Mouse (Mus musculus) spleen, postnatal 36 days (tissue): ENCODE results near the gene Esrrg.

Experiments used
- DNase-seq, 2 experiments: peaks; one replicate each; pipeline ENCODE4 v3.0.0; 2022; ENCODE audit warnings: low spot score in 2 of 2, mixed read lengths in 1 of 2

Gene Esrrg

DNA sequence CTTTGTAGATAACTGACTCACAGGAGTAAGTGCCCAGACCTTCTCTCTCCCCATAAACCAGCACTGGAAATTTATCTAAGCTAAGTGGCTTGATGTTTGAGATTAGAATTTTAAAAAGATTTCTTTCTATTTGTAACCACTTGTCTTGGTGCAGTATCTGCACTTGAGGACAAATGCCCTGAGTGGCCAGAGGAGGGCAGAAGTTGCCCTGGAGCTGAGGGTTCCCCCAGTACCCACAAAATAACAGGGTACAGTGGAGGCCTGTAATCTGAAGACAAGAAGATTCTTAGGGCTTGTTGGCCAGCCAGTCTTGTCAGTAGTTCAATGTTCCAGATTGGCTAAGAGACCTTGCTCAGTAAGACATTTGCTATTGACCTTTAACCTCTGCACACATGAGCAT is 461.3 kb downstream of the Esrrg start:
- DNase-seq: no peak

DNA sequence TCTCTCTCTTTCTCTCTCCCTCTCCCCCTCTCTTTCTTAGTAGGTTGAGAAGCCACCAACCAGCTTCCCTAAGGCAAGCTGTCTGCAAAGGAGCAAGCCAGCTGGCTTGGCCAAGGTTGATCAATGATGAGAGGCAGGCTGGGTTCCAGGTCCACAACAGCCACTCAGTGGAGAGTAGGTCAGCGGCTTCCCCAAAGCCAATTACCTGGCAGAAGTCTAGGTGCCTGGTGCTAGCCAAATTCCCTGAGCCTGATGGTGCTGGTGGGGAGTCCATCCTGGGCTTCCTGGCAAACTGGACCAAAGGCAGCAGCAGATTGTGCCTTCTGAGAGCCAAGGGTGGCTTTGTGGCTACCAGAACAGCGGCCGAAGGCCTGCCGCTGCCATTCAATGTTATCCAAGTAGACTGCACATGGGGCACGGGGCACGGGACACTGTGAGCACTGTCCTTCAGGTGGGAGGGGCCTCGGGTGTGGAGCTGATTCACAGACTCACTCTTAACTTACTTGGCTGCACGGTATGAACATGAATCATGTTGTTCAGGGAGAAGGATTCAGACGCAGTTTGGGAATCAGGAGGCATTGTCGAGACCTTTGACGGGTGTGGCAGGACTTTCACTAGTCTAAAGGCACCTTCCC is 469.1 kb downstream of the Esrrg start:
- DNase-seq: no peak

DNA sequence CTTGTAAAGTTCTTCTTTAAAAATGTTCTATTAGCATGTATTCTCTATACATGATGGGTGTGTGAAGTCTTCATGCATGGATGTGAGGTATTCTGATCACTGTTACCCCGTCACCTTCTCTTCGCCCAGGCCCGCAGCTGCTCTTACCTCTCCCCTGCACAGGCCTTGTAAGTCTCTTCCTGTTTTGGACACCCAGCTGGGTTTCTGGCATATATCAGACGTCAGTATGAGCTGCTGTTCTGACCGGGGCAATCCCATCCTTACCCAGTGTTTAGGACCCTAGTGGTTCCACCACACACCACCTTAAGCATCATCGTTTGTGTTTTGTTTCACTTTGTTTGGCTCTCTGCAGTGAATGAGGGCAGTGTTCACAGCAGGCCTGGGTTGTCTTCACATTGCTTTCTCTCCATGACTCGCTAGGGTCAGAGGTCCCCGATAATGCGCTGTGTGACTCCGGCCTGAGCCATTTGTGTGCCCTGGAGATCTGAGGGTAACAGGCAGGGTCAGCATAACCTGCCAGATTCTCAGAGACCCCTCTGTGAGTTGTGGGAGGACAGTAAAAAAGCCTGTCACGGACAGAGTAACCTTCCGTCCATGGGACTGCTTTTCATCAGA is 471.8 kb downstream of the Esrrg start:
- DNase-seq: no peak

DNA sequence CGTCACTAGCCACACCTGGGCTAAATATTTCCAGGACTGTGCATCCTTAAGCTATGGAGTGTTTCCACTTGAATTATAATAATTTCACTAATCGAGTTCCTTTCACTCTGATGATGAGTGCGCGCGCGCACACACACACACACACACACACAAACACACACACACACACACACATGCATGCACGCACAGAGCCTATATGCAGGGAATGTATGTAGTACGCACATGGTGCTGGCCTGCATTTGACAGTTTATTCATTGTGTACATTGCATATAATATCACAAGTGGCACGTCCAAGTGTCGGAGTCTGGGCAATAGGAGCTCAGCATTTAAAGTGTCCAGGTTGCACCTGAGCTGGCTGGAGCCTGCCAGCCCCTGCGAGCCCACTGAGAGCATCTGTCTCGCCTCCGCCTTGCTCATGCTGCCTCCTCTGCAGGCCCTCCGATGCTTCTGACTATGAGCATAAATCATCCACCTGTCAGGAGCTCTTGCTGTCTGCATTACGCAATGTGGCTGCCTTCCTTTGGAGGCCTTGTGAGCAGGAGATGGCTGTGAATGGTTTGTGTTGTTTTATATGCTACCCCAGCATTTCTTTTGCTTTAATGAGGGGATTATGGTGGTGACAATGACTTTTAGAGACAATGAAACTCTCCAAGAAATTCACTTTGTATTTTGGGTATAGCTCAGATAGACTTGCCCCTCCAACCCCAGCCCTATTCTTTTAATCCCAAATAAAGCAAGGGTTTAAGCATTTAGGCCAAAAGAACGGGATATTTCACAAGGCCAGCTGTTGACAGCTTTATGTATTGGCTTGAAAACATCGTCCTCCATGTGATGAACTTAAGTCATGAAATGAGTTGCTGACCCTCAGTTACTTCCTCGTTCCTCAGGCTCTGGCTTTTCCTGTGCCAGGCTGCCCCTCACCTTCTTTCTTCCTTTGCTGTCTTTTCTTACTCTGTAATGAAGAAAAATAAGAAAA is 474.4 kb downstream of the Esrrg start:
- DNase-seq: no peak

DNA sequence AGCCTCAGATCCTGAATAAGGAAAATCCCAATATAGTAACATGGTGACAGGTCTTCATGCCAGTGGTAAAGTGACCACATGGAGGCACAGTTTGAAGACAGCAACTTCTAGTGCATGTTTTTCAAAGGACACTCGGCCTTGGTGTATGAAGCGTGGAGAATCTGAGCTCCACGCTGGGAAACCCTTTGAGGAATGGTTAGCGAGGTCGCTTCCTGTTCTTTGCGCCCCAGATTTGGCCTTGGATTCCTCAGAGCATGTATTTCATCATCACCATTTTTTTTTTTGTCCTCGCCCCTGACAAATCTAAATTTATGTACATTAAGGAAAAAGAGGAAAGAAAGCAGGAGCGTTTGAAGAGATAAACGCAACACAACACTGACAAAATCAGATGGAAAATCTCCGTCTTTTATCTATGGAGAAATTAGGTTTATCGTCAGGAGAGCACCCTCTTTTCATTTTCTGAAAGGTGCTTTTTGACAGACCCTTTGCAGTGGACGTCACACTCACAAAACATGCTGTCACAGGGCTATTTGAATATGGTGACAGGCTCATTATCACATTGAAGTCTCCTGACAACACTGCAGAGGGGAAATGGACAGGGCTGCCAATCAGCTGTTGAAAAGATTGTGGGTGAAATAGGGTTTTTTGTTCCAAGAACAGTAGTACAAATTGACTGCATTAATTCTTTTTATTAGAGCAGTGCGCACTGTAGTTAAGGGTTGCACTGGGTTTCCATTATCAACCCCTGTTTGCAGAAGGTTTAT is 476.7 kb downstream of the Esrrg start:
- DNase-seq: no peak

DNA sequence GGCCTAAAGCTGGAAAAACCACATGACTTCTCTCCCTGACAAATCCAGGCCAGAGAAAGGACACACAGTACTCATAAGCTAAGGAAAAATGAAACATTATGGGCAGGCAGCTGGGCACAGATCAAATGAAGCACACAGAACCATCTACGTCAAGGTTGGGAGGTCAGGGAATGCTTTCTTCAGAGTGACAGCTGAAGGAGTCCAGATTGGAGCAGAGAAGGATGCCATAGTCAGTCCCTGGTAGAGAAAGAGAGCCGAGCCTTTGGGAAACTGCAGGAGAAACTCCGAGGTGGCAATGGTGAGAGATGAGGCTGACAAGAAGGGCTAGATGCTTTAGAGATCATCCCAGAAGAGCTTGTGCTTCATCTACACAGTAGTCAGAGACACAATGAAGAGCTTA is 485.1 kb downstream of the Esrrg start:
- DNase-seq: no peak

DNA sequence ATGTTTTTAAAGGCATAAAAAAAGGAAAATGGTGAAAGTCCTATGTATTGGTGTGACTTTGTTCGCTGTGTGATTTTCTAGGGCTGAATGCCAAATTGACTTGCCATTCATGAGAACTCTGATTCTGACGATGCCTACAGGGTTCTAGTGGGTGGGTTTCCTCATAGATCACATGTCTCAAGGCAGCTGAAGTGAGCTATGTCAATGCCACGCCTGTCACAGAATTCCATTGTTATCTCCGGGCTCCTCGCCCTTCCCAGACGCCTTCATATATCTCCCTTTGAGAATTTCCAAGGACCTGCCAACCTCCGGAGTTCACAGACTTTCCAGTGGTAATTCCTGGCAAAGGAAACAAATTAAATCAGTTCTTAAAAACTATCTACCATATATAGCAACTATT is 493.2 kb downstream of the Esrrg start:
- no peak for DNase-seq

DNA sequence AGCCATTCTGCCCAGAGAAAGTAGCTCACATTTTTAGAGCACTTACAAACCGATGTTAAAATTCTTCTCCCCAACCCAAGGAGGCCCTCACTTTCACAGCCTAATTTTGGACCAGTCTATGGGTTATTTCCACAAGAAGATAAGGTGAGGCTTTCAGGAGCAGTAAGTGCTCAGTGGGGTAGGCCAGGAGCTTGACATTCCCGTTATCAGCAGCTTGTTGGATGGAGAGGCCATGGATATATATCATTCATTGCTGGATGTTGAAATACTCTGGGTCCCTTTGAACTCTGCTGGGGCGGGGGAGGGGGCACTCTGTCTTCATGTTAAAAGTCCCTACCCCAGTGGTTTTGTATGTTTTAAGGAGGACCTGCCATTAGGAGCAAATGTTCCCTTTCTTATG is 494.6 kb downstream of the Esrrg start:
- no peak for DNase-seq

DNA sequence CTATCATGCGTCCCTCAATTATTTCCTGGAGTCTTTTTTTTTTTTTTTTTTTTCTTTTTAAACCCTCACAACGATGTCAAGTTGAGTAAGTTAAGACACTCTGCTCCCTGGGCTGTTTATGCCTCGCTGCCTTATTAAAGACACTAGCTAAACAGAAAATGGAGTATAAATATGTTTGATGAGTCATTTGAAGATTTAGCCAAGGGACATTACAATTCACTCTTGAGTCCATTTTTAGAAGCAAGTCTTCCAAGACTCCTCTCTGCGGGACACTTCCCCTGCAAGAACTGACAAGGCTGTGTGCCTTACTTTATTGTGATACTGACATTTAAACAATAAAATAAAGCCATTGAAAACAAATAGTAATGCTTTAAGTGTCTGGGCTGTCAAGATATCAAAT is 496.9 kb downstream of the Esrrg start:
- no peak for DNase-seq

DNA sequence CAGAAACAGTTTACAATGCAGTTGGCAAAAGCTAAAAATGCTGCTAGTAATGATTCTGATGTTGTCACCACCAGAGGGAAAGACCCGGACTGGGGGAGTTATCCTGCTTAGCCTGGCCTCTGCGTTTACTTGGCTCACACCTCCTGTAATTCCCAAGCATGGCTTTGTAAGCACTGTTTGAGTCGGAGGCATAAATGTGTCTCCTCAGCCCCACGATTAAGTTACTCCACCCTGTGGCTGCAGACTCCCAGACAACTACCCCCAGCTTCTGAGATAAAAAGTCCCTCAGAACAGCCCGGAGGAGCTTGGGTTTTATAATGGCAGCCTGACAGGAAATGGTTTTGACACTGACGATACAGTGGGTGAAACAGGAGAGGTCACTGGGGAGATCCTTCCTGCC is 499.4 kb downstream of the Esrrg start:
- DNase-seq: no peak

DNA sequence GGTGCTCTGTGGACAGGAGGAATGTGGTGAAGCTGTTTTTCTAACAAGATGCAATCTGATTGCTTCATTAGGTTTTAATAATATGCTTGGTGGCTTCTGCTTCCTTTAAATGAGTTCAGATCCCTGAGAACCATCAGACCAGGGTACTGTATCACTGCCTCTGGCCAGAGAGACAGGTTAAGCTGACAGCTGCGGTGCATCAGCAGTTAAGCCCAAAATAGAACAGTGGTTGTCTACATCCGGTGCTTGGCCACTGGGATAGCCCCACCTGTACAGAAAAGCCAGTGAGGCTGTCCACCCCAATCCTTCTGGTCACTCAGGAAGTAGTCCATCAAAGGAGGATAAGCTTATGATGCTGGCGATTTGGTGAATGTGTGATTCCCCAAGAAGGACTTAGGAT is 503.0 kb downstream of the Esrrg start:
- DNase-seq: no peak

DNA sequence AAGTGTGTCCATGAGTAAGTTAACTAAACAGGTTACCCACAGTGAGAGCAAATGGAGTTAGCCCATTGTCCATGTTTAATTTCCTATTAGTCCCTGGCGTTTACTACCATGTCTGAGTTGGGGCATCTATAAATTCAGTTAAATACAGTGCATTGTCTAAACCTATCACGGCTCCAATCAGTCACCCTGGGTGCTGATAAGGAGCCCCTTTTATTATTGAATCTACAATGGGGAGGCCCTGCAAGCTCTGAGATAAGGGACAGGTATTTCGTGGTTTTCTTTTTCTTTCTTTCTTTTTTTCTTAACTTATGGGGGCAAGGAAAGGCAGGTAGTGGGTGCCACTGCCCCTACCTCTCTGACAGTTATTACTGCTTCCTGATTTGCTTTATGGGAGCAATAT is 504.6 kb downstream of the Esrrg start:
- DNase-seq: no peak

DNA sequence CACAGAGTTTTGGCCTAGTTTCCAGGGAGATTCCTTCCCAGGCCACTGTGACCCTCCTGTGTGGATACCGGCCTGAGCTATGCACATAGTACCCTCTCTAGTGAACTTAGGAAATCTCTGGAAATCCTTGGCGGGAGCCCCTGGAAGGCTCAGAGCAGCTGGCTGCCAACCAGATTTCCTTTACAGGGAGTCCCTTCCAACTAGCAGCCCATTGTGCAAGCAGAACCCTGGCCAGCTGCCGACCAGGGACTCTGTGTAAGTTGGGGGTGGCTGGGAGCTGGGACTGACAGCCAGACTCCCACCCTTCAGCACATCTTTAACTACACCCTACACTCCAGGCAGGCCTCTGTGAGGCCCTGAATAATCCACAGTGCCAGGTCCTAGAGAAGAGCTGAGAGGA is 509.5 kb downstream of the Esrrg start:
- no peak for DNase-seq

DNA sequence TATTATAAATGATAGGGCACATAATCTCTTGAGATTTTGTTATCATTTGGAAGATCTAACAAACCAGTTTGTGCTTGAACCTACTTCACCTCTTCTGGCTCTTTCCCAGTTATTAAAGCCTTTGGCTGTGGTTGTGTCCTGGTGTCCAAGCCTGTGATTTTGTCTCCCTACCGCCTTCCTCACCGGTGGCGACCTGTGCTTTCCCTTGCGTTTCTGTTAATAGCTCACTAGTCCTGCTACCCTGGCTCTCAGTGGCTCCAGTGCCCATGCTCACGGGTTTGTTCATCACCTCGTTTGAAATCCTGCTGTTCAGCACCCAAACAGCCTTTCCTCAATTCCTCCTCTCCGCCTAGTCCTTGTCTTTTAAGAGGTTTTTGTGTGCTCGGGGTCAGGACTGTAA is 511.2 kb downstream of the Esrrg start:
- DNase-seq: no peak

DNA sequence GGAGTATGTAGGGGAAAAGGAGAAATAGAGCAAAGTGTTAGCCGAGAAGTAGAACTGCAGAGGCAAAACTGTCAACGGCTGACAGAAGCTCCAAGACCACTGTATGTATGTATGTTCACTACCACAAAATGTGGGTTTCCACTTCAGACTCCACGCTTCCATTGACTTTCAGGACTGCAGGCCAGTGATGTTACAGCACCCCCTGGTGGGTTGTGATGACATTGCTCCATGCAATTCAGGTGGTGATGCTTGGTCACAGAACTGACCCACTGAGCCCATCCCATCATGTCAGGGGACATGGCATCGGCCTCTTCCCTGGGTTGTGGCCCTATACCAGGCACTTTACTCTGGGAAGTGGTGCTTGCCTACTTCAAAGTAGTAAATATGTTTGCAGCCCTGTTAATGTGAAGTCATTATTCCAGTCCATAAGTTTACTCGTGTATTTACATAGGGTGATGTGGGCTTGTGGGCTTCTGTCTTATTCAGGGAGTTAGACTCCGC is 517.0 kb downstream of the Esrrg start:
- DNase-seq: no peak

DNA sequence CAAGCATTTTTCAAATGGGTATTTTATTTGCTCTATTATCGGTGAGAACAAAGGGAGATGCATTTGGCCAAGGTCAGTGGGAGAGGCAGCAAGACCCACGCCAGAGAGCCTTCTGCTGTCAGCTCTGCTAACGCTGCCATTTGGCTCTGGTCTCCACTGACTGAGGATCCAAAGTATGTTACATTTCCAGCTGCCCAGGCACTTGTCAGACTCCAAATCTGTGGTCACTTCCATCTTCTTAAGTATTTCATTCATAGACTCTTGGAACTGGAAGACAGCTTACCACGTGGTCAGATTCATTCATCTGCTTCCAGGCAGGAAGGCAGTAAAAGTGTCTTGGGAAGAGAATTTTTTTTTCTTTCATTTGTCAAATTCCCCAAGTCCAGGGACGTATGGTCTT is 527.5 kb downstream of the Esrrg start:
- no peak for DNase-seq

DNA sequence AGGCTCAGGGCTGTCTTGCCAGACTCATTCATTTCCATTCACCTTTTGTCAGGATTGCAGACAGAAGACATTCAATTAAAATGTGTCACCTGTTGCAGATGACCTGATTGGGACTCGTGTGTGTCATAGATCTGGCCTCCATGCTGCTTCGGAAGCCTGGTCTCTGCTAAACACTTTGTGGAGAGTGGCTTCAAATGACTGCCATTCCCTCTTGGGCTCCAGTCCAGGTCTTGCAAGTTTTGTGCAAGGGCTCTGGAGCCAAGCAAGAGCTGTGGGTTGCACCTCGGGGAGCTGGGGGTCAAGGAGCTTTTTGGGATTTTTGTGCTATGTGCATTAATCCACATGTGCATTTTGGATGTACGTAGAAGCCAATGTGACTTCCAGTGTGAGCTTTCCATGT is 530.9 kb downstream of the Esrrg start:
- no peak for DNase-seq

DNA sequence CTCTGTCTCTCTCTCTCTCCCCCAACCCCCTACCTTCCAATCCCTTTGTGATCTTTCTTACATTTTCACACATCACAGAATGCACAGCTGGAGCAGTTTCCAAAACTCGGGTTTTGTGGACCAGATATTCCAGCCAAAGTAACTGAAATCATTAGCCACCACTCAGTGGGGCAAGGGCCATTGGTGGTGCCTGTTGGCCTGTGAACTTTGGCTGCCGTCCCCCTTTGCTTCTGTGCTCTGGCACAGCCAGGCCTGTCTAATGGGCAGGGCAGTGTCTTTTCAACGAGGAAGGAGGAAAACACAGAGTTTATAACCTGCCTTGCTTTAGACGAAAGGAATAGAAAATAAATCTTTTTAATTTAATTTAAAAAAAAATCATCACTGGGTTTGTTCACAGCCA is 531.6 kb downstream of the Esrrg start:
- no peak for DNase-seq

DNA sequence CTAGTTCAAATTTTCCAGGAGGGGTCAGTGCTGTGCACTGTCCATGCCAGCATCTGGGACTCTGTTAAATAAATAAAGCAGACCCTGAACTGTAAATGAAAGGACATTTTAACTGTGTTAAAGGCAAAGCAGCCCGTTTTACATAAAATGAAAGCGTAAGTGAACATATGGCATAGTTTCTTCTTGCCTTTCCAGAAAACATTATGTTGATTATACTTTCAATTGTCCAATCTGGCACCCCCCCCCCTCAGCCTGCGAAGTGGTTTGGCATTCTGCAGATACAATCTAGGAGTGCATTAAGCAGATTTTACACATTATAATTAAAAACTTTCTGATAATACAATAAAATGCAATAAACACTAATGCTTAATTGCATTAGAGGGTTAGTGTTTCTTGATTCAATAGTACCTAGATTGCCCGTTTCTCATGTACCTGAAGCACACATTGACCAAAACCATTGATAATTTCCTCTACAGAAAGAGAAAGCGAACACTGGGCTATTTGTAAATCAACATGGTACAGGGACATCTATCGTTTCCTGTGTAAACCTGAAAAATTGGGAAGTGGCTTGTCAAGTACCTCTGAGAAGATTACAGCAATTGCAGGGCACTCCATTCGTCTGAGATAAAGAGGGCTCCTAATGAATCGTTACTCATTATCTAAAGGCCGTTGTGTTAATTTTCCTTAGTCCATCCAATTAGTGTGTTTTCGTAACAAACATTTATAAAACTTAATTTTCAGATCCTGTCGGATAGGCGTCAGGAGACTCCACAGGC is 539.0 kb downstream of the Esrrg start:
- DNase-seq: no peak

DNA sequence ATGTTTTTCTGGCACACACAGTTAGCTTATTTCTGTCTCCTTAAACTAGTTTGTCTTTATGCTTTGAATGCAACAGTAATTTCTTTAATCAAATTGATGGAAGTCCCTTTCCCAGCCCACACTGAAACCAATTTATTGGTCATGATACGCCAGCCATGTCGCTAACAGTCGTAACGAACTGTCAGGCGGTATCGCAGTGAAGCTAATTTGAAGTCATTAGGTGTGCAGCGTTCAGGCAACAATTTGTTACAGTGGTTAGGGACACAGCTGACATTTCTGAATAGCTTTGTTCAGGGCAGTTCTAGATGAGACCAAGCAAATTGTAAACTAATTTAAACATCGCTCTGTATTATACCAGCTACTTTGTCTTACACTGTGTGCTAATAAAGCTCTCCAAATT is 542.5 kb downstream of the Esrrg start:
- DNase-seq: no peak

DNA sequence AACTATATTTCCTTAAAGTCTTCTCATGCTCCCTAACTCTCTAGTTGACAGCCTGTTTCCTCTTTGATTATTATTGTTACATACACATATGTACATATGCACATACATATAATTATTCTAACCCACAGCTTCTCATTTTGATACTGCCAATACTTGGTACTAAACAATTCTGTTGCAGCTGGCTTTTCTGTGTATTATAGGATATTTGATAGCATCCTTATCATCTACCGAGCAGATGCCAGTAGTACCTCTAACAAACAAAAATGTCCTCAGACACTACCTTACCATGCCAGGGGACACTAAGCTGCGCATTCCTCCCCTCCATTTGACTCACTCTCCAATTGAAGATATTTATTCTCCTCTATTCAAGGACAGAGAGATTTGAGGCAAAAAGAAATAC is 543.4 kb downstream of the Esrrg start:
- DNase-seq: no peak
